Mouse (Mus musculus) thymus, postnatal 10 days (tissue): ENCODE results near the gene Pfn2.
A peak's percentile ranks its signal among the peaks of the same experiment; 100 is the strongest.
"Not testable (repeated sequence)": the region's sequence is repeated elsewhere in the genome, so short reads cannot be mapped to it uniquely, and the experiment has no call there.

Experiments used
- DNase-seq, 2 experiments: peaks; one replicate each; pipeline ENCODE4 v3.0.0; 2021; ENCODE audit warnings: low spot score in 2 of 2

Pfn2 gene

DNA sequence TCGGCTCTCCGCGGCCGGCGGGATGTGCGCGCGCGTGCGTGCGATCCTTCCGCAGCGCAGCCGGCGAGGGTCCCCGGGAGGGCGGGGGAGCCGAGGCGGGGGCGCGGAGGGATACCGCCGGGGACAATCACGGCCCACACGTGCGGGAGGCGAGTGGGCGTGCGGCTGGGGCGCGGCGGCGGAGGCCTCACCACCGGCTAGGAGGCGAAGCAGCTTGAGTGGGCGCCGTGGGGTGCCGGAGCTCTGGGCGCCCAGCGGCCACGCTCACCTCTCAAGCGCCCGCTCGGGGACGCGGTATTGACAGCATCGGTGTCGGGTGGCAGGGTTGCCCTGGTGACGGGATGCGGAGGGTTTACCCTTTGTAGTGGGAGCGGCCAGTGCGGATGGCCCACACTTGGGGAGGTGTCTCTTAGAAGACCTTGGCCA lies at the start of gene Pfn2:
TSS of gene Pfn2 (minus strand) at position 320 of the 426 bp plus-strand sequence.
- peak; percentile 73 to 75 for DNase-seq

DNA sequence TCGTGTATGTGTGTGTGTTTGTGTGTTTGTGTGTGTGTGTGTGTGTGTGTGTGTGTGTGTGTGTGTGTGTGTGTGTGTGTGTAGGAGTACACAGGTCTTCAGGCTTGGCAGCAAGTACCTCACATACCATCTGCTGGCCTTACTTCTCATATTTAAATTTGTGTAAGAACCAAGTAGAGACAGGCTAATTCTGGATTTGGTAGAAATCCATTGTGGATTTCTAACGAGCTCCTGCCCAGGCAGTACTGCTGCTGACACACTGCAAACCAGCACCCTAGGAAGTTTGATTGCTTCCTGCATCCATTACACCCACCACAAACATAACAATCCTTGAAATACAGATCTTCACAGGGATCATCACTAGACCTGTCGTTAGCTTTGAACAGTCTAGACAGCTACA lies 35.1 kb upstream of the Pfn2 start:
- DNase-seq = no peak

DNA sequence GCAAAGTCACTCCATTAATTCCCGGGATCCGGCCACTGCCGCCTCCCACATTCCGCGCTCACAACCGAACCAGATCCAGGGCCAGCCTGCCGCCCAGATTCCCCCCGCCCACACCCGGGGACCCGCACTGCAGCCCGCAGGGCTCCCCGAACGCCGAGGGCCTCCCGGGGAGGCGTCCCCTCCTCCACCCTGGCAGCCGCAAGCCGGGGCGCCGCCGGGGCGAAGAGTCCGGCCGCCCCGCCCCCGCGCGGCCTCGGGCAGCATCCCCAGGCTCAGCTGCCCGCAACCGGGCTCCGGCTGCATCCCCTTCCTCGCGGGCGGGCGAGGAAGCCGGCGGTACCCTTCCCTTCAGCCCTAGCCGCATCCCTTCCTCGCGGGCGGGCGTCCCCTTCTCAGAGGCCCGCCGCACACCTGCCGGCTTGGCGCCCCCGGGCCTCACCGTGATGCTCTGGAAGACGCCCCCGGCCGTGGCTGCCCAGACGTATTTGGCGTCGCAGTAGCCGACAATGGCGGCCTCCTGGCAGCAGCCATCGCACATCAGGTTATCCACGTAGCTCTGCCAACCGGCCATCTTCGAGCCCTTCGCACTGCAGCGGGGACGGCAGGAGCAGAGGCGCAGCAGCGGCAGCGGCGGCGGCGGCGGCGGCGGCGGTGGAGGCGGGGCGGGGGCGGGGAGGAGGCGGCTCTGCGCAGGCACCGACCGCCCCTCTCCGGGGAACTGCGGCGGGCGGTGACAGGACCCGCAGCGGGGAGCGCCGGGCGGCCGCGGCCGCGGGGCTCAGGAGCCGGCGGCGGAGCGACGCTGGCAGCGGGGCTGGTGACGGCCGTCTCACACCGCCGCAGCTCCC lies 743 bp downstream of the Pfn2 start:
- peak; percentile 31 to 46 for DNase-seq

DNA sequence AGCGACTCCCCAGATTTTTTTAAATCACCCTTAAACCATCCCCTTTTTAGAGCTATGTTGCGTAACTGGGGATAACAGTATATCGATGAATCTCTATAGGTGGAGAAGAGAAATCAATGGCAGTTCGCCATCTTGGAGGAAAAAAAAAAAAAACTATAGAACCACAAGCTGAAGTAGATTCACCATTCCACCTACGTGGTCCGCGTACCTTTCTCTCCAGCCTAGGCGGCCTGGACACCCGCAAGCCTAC lies 1.3 kb downstream of the Pfn2 start:
- DNase-seq = no peak

DNA sequence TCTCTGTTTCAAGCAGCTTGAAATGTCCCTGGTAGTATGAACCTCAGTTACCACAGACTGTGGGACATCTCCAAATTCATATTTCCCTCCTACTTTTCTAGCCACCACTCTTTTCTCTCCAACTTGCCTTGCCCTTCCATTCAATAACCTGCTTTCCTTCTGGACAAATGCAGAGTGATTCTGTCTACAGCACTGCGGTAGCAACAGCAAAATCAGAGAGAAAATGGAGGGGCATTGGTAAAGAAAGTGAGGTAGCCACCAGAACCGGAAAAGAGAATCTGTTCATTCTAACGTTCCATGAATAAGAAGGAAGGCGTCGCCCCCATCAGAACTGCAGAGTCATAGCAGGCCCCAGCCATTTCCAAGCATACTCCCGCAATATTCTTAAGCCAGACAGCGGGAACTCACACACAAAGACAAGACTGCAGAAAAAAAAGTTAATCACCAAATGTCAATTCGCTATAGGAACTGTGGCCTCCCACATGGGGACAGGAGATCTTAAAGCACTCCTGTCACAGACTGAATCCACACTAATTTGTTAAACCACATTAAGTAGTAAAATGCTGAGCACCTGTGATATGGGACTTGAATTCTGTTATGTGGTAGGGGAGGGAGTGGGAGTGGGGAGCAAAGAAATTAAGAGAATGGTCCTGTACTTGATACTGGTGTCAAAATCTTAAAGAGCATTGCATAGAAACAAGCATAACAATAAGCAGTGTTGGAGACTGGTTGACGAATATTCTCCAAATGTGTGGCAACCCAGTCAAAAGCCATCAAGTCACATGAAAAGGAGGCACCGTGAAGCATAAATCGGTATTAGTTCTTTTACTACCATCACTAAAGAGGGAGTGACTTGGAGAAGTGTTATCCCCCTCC lies 1.9 kb downstream of the Pfn2 start:
- no peak for DNase-seq

DNA sequence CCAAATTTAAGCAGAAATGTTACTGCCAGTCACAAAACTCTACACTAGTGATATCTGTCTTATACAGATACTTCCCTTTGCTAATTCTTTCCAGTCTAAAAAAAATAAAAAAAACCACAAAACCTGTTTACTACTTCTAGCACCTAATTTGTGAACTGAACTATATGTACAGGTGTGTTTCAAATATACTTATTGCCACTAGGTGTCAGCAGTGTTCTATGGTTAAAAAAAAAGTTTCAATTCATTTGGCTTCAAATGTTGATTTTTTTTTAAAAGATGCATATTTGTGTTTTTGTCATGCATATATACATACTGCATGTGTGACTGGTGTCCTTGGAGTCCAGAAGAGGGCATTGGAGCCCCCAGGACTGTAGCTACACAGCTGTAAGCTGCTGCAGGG lies 4.1 kb downstream of the Pfn2 start:
- peak in 1 of 2 experiments; percentile 32 for DNase-seq

DNA sequence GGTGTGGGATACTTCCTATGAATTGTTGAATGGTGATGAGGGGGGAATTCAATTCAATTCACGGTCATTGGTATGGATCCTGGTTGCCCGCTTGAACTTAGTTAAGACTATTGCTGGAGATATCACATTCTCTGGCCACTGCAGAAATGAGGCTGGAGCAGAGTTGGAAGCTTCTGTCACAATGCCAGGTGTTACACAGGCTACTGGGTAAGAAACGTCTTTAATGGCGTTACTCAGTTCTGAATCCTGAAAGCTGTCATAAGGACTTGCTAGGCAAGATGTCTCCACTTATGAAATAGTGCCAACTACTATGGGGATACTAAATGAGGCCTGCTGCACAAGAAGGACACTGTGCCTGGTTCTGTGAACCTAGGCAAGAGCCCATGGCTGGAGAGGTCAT lies 11.0 kb downstream of the Pfn2 start:
- no peak for DNase-seq

DNA sequence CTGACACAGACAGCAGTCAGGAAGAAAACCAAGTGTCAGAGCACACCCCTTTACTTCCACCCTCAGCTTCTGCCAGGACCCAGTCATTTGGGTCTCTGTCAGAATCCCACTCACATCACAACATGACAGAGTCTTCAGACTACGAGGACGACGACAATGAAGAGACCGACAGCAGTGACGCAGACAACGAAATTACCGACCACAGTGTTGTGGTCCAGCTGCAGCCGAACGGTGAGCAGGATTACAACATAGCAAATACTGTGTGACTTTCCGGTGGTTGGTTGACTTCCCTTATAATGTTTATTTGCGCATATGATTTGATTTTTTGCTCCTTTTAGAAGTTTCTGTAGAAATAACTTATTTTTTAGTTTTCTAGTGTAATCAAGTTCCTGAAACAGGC lies 14.3 kb downstream of the Pfn2 start:
- DNase-seq = no peak

DNA sequence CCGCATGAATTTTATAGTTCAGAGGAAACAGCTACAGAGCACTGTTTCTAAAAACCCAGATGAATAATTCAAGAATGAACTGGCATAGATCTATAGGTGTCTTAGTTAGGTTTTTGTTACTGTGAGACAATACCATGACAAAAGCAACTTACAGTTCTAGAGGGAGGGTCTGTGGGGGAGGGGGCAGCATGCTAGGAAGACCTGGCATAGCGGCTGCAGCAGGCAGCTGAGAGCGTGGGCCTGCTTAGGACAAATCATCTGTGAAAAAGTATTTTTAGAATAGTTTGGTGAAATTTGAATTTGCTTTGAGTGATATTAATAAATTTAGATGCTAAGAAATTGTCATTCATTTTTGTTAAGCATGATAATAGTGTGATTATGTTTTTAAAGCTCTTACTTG lies 22.0 kb downstream of the Pfn2 start:
- no peak for DNase-seq

DNA sequence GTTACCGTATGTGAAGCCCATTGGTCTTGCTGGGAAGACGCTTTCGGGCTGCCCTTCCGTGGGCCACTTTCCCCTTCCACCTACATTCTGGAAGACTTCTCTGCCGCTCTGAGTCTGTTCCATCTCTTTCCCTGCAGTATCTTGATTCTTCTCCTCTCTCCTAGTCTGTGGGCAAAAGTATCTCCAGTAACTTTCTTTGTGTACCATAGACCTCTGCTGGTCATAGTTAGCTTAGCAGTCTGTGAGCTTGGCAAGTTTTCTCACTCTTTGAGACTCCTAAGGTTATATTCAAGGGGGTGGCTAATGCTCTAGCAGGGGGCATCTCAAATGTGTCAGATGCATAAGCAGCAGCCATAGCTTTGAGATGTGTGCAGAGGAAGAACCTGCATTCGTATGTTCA lies 32.4 kb downstream of the Pfn2 start:
- DNase-seq = no peak

DNA sequence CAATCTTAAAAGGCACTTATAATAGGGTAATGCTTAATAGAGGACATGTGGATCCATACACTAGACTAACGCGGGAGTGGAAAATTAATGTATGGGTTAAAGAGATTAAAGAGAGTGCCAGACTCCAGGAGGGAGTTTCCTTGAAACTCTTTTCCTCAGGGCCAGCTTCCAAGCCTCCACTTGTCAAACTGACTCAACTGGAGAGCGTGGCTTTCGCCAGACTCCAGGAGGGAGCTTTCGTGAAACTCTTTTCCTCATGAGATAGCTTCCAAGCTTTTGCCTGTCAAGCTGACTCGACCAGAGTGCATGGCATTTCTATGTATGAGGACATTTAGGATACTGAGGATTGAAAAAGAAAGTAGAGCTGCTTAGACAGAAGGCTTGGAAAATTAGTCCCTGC lies 52.8 kb downstream of the Pfn2 start:
- not testable (repeated sequence) for DNase-seq
